Mouse (Mus musculus) limb, embryonic 14.5 days (tissue): ENCODE results near the gene Acr. TPM values are rescaled to one million over a fixed set of nuclear protein-coding genes. Genes with fewer than 3 reads are reported as not detected.

Experiments
- ATAC-seq: fragments of 200-750 bp; cut with Nextera tagmentation; 2 replicates; pipeline ENCODE4 v1.8.0; 2017; ENCODE audit warnings: low read depth, moderate number of reproducible peaks, moderate TSS enrichment; ENCODE audit not compliant: low FRiP score
- DNase-seq: peaks from one replicate; pipeline ENCODE4 v3.0.0-alpha.2; 2015; ENCODE audit warnings: low spot score
- H3K27ac ChIP-seq: fragments of 300-500 bp; sonication (generic); replicated peaks from 2 replicates; pipeline ENCODE4 v1.5.1; 2014; ENCODE audit warnings: low read depth, mild to moderate bottlenecking, low read length, moderate library complexity, mixed read lengths
- H3K27me3 ChIP-seq: fragments of 300-500 bp; sonication (generic); 2 replicates; pipeline ENCODE4 v1.6.1; 2014; ENCODE audit warnings: low read length, mixed read lengths; ENCODE audit not compliant: control insufficient read depth, insufficient read depth
- H3K36me3 ChIP-seq: fragments of 300-500 bp; sonication (generic); 2 replicates; pipeline ENCODE4 v1.6.1; 2014; ENCODE audit warnings: mild to moderate bottlenecking, low read length, moderate library complexity, mixed read lengths; ENCODE audit not compliant: control insufficient read depth, insufficient read depth
- H3K4me1 ChIP-seq: fragments of 300-500 bp; sonication (generic); 2 replicates; pipeline ENCODE4 v1.6.1; 2014; ENCODE audit warnings: antibody characterized with exemption, low read length, mixed read lengths; ENCODE audit not compliant: control insufficient read depth, insufficient read depth
- H3K4me2 ChIP-seq: fragments of 300-500 bp; sonication (generic); replicated peaks from 2 replicates; pipeline ENCODE4 v1.6.1; 2014; ENCODE audit warnings: low read depth, mild to moderate bottlenecking, low read length, moderate library complexity; ENCODE audit not compliant: severe bottlenecking
- H3K4me3 ChIP-seq: fragments of 300-500 bp; sonication (generic); replicated peaks from 2 replicates; pipeline ENCODE4 v1.5.1; 2014; ENCODE audit warnings: low read length
- H3K9ac ChIP-seq: fragments of 300-500 bp; sonication (generic); 2 replicates; pipeline ENCODE4 v1.6.1; 2014; ENCODE audit warnings: mild to moderate bottlenecking, low read depth, low read length, moderate library complexity; ENCODE audit not compliant: severe bottlenecking
- H3K9me3 ChIP-seq: fragments of 300-500 bp; sonication (generic); 2 replicates; pipeline ENCODE4 v1.6.1; 2016; ENCODE audit warnings: low read length; ENCODE audit not compliant: control insufficient read depth
- POLR2A ChIP-seq: fragments of 200-500 bp; IDR thresholded peaks from 2 replicates; pipeline ENCODE4 v1.8.0; 2012; ENCODE audit warnings: inconsistent platforms, mild to moderate bottlenecking, moderate library complexity, borderline replicate concordance; ENCODE audit not compliant: insufficient read depth, insufficient read length; ENCODE audit errors: extremely low read depth
- WGBS: fragments of 180-500 bp; shearing (Covaris S2); extraction: QIAGEN DNeasy Blood & Tissue Kit; methylation state at CpG from one replicate; pipeline ENCODE4 v1.1.7; 2014; 5-methylcytosine and 5-hydroxymethylcytosine counted together
- polyA plus RNA-seq, 2 experiments: library from polyadenylated mRNA; depleted of rRNA in 1 of 2; stranded (reverse) in 1 of 2; unstranded in 1 of 2; fragments of >200 nt; fragmentation: Nextera tagmentation in 1 of 2; extraction: Ambion mirVana in 1 of 2; gene quantifications; 2 replicates each; pipeline versions ENCODE4 v1.2.1 to v1.2.3; 2012 to 2014

Gene Acr
- polyA plus RNA-seq, 2 experiments: 0.21 to 1.4 TPM

DNA sequence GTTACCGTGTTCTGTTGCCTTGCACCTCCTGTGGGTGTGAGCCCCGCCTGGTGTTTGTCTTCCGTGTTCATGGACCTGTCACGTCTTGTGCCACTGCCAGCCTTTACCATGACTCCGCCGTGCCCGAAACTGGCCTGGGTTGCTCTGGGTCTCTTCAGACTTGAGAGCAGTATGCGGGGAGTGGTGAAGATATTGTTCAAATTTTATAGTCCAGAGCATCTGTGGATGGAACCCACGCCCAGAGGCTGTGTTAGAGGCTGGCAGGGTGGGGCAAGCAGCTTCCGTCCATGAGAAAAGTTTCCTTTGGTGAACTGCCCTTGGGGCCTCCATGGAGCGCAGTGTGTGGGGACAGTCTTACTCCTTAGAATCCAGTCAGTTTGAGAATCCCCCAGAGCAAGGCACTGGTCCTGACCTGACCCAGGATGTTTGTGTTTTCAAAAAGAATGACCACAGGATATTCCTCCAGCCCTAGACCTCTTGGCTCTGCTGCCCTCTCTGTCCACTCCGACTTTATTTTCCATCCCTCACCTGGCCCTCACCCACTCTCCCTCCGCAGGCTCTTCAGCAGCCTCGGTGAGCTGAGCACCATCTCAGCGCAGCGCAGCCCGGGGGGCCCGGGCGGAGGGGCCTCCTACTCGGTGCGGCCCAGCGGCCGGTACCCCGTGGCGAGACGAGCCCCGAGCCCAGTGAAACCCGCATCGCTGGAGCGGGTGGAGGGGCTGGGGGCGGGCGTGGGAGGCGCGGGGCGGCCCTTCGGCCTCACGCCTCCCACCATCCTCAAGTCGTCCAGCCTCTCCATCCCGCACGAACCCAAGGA is 10.7 kb upstream of the Acr start:
- TF ChIP-seq POLR2A: no peak
- H3K27me3 ChIP-seq: peaks cover 34% of the 10 kb centered on the region
- no peak for DNase-seq

GRCm38 (mm10) chr15:89557996-89558390 is 10.1 kb upstream of the Acr start:
- 0 out of 2 replicates have a peak overlapping the region, but pooled peaks have one; percentile 7 for H3K9ac ChIP-seq
- no peak overlapping the region for H3K27ac ChIP-seq
- peaks cover 14% of the 10 kb centered on the region; the same call in 1 of the 2 replicates for H3K4me1 ChIP-seq
- peaks cover 34% of the 10 kb centered on the region for H3K27me3 ChIP-seq
- H3K4me2 ChIP-seq: peak overlapping the region; percentile 33
- H3K4me3 ChIP-seq: peak overlapping the region; percentile 22
- peaks cover 9% of the 10 kb centered on the region; the same call in 1 of the 2 replicates for H3K36me3 ChIP-seq
- DNase-seq (no peak), ATAC-seq (no peak)
- 9% methylated on average over 30 of the region's 34 CpGs for WGBS
- H3K9me3 ChIP-seq: no peaks in the 10 kb centered on the region
- no peak for TF ChIP-seq POLR2A

More for the DNA sequence above, 10.7 kb upstream of the Acr start:
- peaks cover 11% of the 10 kb centered on the region; the same call in 1 of the 2 replicates for H3K36me3 ChIP-seq
- WGBS: 9% methylated on average over 39 of the region's 40 CpGs
- ATAC-seq: no peak
- H3K9ac ChIP-seq: 0 out of 2 replicates have a peak overlapping the region, but pooled peaks have one; percentile 7
- H3K4me1 ChIP-seq: peaks cover 14% of the 10 kb centered on the region; the same call in 1 of the 2 replicates
- H3K27ac ChIP-seq: no peak overlapping the region
- H3K4me3 ChIP-seq: peak overlapping the region; percentile 22
- peak overlapping the region; percentile 33 for H3K4me2 ChIP-seq
- H3K9me3 ChIP-seq: no peaks in the 10 kb centered on the region

- peaks cover 34% of the 10 kb centered on the region for H3K27me3 ChIP-seq
- H3K9ac ChIP-seq: no peak overlapping the region
- DNase-seq: no peak
- no peak for ATAC-seq
- H3K4me1 ChIP-seq: peaks cover 14% of the 10 kb centered on the region; the same call in 1 of the 2 replicates
- H3K4me3 ChIP-seq: no peak overlapping the region
- no peaks in the 10 kb centered on the region for H3K9me3 ChIP-seq
- H3K4me2 ChIP-seq: no peak overlapping the region
- H3K27ac ChIP-seq: no peak overlapping the region
- WGBS: 51% methylated on average over 10 of the region's 10 CpGs
- H3K36me3 ChIP-seq: peaks cover 9% of the 10 kb centered on the region; the same call in 1 of the 2 replicates
- no peak for TF ChIP-seq POLR2A
These were observed 8.9 kb upstream of the Acr start for GRCm38 (mm10) chr15:89559202-89559731.

- Histone ChIP-seq H3K36me3 (no peaks in the 10 kb centered on the region), H3K27ac (no peak overlapping the region), H3K4me3 (no peak overlapping the region), H3K9me3 (no peaks in the 10 kb centered on the region), H3K27me3 (no peaks in the 10 kb centered on the region), H3K4me2 (no peak overlapping the region), H3K4me1 (no peaks in the 10 kb centered on the region), H3K9ac (no peak overlapping the region)
- DNase-seq: no peak
- no peak for TF ChIP-seq POLR2A
- no peak for ATAC-seq
- 70% methylated on average over 8 of the region's 8 CpGs for WGBS
These were observed 4.0 kb downstream of the Acr start for GRCm38 (mm10) chr15:89572147-89572546.

DNA sequence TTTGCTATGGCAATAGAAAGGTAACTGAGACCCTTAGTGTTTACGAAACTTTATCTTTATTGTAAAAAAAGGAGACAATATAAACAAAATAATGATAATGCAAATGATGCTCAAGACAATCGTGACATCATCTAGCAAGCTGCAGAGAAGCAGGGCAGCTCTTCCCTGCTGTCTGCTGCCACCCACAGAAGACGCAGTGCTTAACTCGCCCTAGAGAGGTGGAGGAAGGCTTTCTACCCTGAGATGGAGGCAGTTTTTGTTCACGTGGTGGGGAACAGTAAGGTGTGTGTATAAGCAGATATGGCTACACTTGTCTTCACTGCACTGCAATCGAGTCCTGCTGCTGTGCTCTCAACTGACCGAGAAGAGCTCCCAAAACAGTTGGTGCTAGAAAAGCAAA is 14.4 kb downstream of the Acr start:
- ATAC-seq: no peak
- 92% methylated on average over 7 of the region's 7 CpGs for WGBS

More for the DNA sequence above, 14.4 kb downstream of the Acr start:
- Histone ChIP-seq H3K4me2 (no peak overlapping the region), H3K27ac (no peak overlapping the region), H3K27me3 (no peaks in the 10 kb centered on the region), H3K4me3 (no peak overlapping the region), H3K9ac (no peak overlapping the region), H3K36me3 (peaks cover 27% of the 10 kb centered on the region), H3K4me1 (no peaks in the 10 kb centered on the region), H3K9me3 (no peaks in the 10 kb centered on the region)
- DNase-seq: no peak
- TF ChIP-seq POLR2A: no peak
